Mouse (Mus musculus): ENCODE results near the gene Smyd3.

The Smyd3 gene

GRCm38 (mm10) chr1:179517713-179518465, at the start of gene Smyd3:
Gene Smyd3, minus strand, starts transcription at chr1:179518041.
- DNase-seq = peak; percentile 82 to 89

DNA sequence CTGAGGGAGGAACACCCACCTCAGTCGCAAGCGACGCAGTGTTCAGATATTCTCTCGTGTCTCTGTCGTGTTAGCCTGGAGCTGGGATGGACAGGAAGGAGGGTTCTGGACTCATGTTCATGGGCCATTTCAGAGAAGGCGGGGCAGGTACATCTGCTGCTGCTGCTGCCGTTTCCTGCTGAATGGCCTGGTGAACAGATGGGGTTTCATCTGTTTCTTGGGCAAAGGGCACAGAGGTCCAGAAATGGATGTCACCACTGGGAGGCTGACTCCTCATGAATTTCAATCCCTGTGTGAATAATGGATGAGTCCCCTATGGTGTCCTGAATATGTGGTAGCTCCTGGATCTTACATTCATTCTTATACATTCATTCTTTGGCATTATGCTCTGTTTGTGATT, 49.7 kb upstream of the Smyd3 start:
- peak in 1 of 2 experiments; percentile 33 for DNase-seq

- peak; percentile 16 to 50 for DNase-seq
These were observed 46.1 kb upstream of the Smyd3 start for GRCm38 (mm10) chr1:179563926-179564325.

GRCm38 (mm10) chr1:179563211-179563610, 45.4 kb upstream of the Smyd3 start:
- no peak for DNase-seq

DNA sequence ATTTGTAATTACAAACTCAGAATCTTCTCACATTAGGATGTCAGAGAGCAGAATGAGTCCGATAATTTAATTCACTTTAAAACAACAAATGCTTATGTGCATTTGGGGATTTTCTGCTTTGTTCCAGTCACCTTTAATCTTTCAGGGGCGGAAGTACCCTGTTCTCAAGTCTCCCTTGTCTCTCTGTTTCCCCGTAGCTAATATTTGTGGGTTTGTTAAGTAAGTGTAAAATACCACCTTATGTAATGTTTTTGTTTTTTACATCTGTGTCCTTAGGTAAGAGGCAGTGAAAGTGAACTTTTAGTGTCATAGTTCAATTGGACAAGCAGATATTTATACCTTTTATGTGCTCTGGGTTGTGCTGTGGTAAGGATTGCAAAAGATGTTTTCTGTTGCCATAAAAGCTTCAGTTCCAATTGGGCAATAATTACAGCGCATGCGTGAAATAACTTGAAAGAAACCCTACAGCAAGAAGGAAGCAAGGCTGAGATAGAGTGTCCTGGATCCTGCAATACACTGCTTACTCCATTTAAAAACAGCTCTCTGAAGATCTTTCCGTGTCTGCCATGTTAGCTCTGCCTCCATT, 43.1 kb upstream of the Smyd3 start:
- DNase-seq = no peak

DNA sequence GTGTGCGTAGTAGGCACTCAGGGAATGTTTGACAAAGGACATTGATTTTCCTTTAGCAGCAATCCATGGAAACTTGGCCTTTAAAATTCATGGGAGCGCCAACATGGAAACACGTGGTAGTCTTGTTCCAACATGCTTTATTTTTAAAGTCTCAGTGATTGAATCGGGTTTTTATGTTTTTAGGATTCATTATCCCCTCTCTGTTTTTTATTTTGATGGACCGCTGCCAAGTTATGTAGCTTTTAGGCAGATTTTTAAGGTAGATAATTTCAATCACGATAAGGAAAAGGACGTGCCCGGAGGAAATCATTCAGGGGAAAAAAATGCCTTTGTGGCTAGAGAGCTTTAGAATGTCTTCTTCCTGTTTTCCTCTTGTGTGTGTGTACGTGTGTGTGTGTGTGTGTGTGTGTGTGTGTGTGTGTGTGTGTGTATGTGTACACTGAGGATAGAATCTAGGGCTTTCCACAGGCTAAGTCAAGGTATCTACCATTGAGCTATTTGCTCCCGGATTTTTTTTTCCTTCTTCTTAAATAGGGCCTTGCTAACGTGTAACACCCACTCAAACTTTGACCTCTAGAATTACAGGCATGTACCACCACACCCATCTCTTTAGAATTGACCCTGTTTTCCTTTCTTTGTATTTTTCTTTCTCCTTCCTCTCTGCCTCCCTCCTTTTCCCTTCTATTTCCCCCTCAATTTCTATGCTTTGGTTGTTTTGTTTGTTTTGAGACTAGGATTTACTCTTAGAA, 41.8 kb upstream of the Smyd3 start:
- peak; percentile 19 to 38 for DNase-seq

DNA sequence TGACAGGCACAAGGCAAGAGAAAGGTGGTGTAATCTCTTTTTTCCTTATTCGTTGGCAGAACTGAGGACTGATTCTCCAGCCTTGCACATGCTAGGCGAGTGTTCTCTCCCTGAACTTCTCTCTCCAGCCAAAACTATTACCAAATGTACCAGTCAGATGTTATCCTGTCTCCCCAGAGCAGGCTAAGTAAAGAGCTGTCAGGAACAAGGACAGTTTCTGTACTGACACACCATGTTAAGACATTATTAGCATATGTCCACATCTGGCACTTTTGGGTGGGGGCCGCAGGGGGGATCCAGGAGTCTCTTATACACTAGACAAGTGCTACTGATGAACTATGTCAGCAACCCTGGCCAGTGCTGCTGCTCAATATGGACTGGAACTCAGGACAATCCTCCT, 39.1 kb upstream of the Smyd3 start:
- DNase-seq = no peak

DNA sequence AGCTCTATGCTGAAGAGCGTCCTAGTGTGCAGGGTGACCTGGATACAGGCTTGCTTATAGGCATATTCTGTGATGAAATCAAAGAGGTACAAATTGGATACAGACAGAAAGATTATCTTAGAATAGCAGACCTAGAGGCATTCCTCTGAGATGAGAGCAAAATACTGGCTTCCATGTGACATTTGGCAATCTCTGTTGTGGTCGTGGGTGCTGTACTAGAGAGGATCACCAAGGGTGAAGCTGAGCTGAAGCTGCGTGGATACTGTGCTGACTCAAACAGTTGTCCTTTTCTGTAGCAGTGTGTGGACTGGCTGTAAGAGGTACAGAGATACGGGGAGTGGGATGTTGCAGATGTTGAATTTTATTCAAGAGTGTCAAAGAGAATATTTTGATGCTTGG, 36.1 kb upstream of the Smyd3 start:
- no peak for DNase-seq

- DNase-seq = peak; percentile 52 to 60
These were observed 35.5 kb upstream of the Smyd3 start for GRCm38 (mm10) chr1:179553197-179553948.

GRCm38 (mm10) chr1:179552751-179553150, 34.9 kb upstream of the Smyd3 start:
- DNase-seq = peak; percentile 17 to 47

- DNase-seq = no peak
These were observed 34.1 kb upstream of the Smyd3 start for GRCm38 (mm10) chr1:179551921-179552320.

GRCm38 (mm10) chr1:179551336-179551735, 33.5 kb upstream of the Smyd3 start:
- no peak for DNase-seq

DNA sequence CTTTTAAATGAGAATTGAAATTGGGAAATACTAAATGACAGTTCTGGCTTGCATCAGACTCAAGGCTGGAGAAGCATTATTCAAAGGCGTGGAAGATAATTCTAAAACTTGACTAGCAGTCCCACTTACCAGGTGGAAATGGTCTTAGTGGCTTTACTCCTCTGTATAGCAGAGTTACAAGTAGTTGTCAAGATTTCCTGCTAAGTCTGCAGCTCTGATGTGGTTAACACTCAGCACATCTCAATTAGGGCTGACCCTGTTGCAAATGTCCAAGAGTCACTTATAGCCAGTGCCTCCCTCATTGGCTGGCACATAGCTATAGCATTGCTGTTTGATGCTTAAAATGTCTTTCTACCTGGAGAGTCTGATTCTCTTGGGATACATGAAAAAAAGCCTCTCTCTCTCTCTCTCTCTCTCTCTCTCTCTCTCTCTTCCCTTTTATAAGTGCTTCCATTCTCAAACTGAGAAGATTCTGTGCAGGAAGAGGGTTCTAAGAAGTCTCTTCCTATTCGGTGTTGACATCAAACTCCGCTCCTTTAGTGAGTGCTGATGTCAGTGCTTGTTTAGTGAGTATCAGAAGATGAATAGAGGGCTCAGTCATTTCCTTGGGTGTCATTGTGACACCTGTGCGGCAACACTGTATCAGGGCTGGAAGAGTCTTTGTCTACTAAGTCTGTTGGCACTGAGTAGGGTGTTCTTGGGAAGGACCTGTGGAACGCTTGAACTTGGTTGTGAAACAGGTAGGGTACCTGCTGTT, 31.3 kb upstream of the Smyd3 start:
- no peak for DNase-seq

GRCm38 (mm10) chr1:179548220-179548619, 30.4 kb upstream of the Smyd3 start:
- no peak for DNase-seq

- no peak for DNase-seq
These were observed 29.3 kb upstream of the Smyd3 start for GRCm38 (mm10) chr1:179547176-179547575.

DNA sequence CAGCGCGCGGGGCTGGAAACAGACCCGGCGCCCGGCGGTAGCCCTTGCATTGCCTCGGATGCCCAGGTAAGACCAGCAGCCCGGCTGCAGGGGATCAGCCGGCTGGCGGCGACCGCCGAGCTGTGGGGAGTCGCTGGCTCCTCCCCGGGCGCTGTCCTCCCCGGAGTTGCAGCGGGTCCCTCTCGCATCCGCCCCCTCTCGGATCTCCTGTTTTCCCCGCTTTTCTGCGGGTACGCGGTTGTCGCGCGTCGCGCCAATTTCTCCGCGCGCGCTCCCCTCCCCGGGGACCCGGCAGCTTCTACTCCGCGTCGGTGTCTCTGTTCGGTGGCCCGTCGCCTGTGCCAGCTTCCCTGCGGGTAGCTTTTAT, 28.7 kb upstream of the Smyd3 start:
- DNase-seq = no peak

GRCm38 (mm10) chr1:179545768-179546550, 28.1 kb upstream of the Smyd3 start, which contains the start of the genes Tfb2m and Cnst:
Gene Tfb2m, minus strand, starts transcription at chr1:179546267.
Gene Cnst, plus strand, starts transcription at chr1:179546370.
- peak; percentile 99 for DNase-seq

GRCm38 (mm10) chr1:179541502-179541901, 23.7 kb upstream of the Smyd3 start:
- DNase-seq = peak in 1 of 2 experiments; percentile 13

- DNase-seq = no peak
These were observed 22.0 kb upstream of the Smyd3 start for GRCm38 (mm10) chr1:179539887-179540286.

DNA sequence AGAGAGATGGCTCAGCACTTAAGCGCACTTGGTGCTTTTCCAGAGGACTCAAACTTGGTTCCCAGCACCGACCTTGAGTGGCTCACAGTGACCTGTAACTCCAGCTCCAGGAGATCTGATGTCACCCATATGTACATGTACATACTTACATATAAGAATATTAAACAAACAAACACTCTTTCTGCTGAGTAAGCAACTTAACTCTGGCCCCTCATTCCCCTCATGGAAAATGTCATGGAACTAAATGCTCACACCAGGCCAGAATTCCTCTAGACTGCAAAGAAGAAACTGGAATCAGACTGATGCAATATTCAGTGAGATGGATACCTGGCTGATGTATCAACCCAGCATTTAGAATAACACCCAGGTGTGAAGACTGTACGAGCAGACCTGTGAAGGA, 21.2 kb upstream of the Smyd3 start:
- no peak for DNase-seq

- DNase-seq = no peak
These were observed 2.1 kb upstream of the Smyd3 start for GRCm38 (mm10) chr1:179519901-179520300.

Data from kidney, postnatal 25 days (tissue).